Mouse (Mus musculus) forebrain, embryonic 16.5 days (tissue): ENCODE results near the gene Fbxl18. TPM values are rescaled to one million over a fixed set of nuclear protein-coding genes. Genes with fewer than 3 reads are reported as not detected.
A peak's percentile ranks its signal among the peaks of the same experiment; 100 is the strongest.

Source experiments
- ATAC-seq: fragments of 200-750 bp; cut with Nextera tagmentation; 2 replicates; pipeline ENCODE4 v1.8.0; 2017; ENCODE audit warnings: mild to moderate bottlenecking, moderate library complexity
- H3K27ac ChIP-seq: fragments of 300-500 bp; sonication (generic); 2 replicates; pipeline ENCODE4 v1.5.1; 2014; ENCODE audit warnings: low read length, control low read depth
- H3K27me3 ChIP-seq: fragments of 300-500 bp; sonication (generic); replicated peaks from 2 replicates; pipeline ENCODE4 v1.6.1; 2014; ENCODE audit warnings: low read length; ENCODE audit not compliant: control insufficient read depth, insufficient read depth
- H3K36me3 ChIP-seq: fragments of 300-500 bp; sonication (generic); 2 replicates; pipeline ENCODE4 v1.6.1; 2014; ENCODE audit not compliant: control insufficient read depth, insufficient read depth
- H3K4me1 ChIP-seq: fragments of 300-500 bp; sonication (generic); replicated peaks from 2 replicates; pipeline ENCODE4 v1.6.1; 2014; ENCODE audit warnings: low read length; ENCODE audit not compliant: control insufficient read depth, insufficient read depth
- H3K4me2 ChIP-seq: fragments of 300-500 bp; sonication (generic); 2 replicates; pipeline ENCODE4 v1.6.1; 2014; ENCODE audit warnings: mild to moderate bottlenecking, low read length, control low read depth
- H3K4me3 ChIP-seq: fragments of 300-500 bp; sonication (generic); replicated peaks from 2 replicates; pipeline ENCODE4 v1.5.1; 2014; ENCODE audit warnings: mild to moderate bottlenecking, low read length, control low read depth
- H3K9ac ChIP-seq: fragments of 300-500 bp; sonication (generic); replicated peaks from 2 replicates; pipeline ENCODE4 v1.6.1; 2014; ENCODE audit warnings: low read depth, low read length, control low read depth
- H3K9me3 ChIP-seq: fragments of 300-500 bp; sonication (generic); 2 replicates; pipeline ENCODE4 v1.6.1; 2016; ENCODE audit warnings: low read length; ENCODE audit not compliant: control insufficient read depth
- WGBS: fragments of 180-500 bp; shearing (Covaris S2); extraction: QIAGEN DNeasy Blood & Tissue Kit; methylation state at CpG from one replicate; pipeline ENCODE4 v1.1.7; 2014; 5-methylcytosine and 5-hydroxymethylcytosine counted together
- polyA plus RNA-seq: library from polyadenylated mRNA; unstranded; fragments of >200 nt; fragmentation: Nextera tagmentation; extraction: Ambion mirVana; gene quantifications from 2 replicates; pipeline ENCODE4 v1.2.1, GENCODE M21; 2015

Gene Fbxl18
- polyA plus RNA-seq, result 29.5 and 31.4 TPM in 2 replicates

- WGBS, result under 1% methylated on average over 40 of the region's 40 CpGs
Observed at GRCm38 (mm10) chr5:142894918-142895613, at the start of gene Fbxl18. TSS of gene Fbxl18 (minus strand) at chr5:142895421.

GRCm38 (mm10) chr5:142940393-142940792, 45.2 kb upstream of the Fbxl18 start:
- WGBS, result 78% methylated on average over 2 of the region's 2 CpGs
- no peak overlapping the region for H3K4me2 ChIP-seq
- no peaks in the 10 kb centered on the region; the same call in 1 of the 2 replicates for H3K4me1 ChIP-seq
- H3K27me3 ChIP-seq, result no peaks in the 10 kb centered on the region
- H3K4me3 ChIP-seq, result no peak overlapping the region
- no peak overlapping the region for H3K9ac ChIP-seq
- H3K27ac ChIP-seq, result no peak overlapping the region
- ATAC-seq, result no peak
- no peaks in the 10 kb centered on the region for H3K9me3 ChIP-seq
- no peaks in the 10 kb centered on the region for H3K36me3 ChIP-seq

More at GRCm38 (mm10) chr5:142894918-142895613, at the start of gene Fbxl18:
- peak; percentile 97 for ATAC-seq
- H3K27me3 ChIP-seq, result no peaks in the 10 kb centered on the region
- H3K9me3 ChIP-seq, result no peaks in the 10 kb centered on the region
- H3K4me1 ChIP-seq, result peaks cover 22% of the 10 kb centered on the region
- H3K36me3 ChIP-seq, result peaks cover 7% of the 10 kb centered on the region
- peak within 1 kb of the TSS; percentile 89 for H3K4me3 ChIP-seq
- peak within 1 kb of the TSS; percentile 78 for H3K4me2 ChIP-seq
- H3K9ac ChIP-seq, result peak within 1 kb of the TSS; percentile 90
- peak within 1 kb of the TSS; percentile 74 for H3K27ac ChIP-seq

GRCm38 (mm10) chr5:142937956-142938727, 42.9 kb upstream of the Fbxl18 start:
- no peak for ATAC-seq
- WGBS, result 38% methylated on average over 19 of the region's 19 CpGs
- Histone ChIP-seq H3K9me3 (no peaks in the 10 kb centered on the region), H3K4me1 (no peaks in the 10 kb centered on the region; the same call in 1 of the 2 replicates), H3K36me3 (no peaks in the 10 kb centered on the region), H3K27ac (no peak overlapping the region), H3K9ac (no peak overlapping the region), H3K4me3 (no peak overlapping the region), H3K4me2 (no peak overlapping the region), H3K27me3 (no peaks in the 10 kb centered on the region)

GRCm38 (mm10) chr5:142936336-142936719, 41.1 kb upstream of the Fbxl18 start:
- Histone ChIP-seq H3K4me3 (no peak overlapping the region), H3K4me2 (peak overlapping the region; percentile 37), H3K36me3 (no peaks in the 10 kb centered on the region), H3K9ac (peak overlapping the region; percentile 33; the same call in 1 of the 2 replicates), H3K27ac (no peak overlapping the region), H3K9me3 (no peaks in the 10 kb centered on the region), H3K27me3 (no peaks in the 10 kb centered on the region), H3K4me1 (no peaks in the 10 kb centered on the region; the same call in 1 of the 2 replicates)
- WGBS, result 5% methylated on average over 17 of the region's 17 CpGs
- peak; percentile 49 for ATAC-seq

GRCm38 (mm10) chr5:142935642-142936335, 40.6 kb upstream of the Fbxl18 start:
- Histone ChIP-seq H3K4me1 (no peaks in the 10 kb centered on the region; the same call in 1 of the 2 replicates), H3K36me3 (no peaks in the 10 kb centered on the region), H3K4me2 (peak overlapping the region; percentile 37), H3K9ac (peak overlapping the region; percentile 33; the same call in 1 of the 2 replicates), H3K4me3 (no peak overlapping the region), H3K27me3 (no peaks in the 10 kb centered on the region), H3K27ac (no peak overlapping the region), H3K9me3 (no peaks in the 10 kb centered on the region)
- peak; percentile 75 for ATAC-seq
- 16% methylated on average over 13 of the region's 13 CpGs for WGBS

- Histone ChIP-seq H3K4me2 (no peak overlapping the region), H3K9me3 (no peaks in the 10 kb centered on the region), H3K27me3 (0 out of 2 replicates have a peak, but pooled peaks cover 2% of the 10 kb centered on the region), H3K36me3 (no peaks in the 10 kb centered on the region), H3K9ac (no peak overlapping the region), H3K4me1 (peaks cover 7% of the 10 kb centered on the region), H3K4me3 (no peak overlapping the region), H3K27ac (no peak overlapping the region)
- ATAC-seq, result 0 out of 2 replicates have a peak, but pooled peaks have one; percentile 11
- 69% methylated on average over 8 of the region's 8 CpGs for WGBS
Observed at GRCm38 (mm10) chr5:142932731-142933130, 37.5 kb upstream of the Fbxl18 start.

- no peak overlapping the region for H3K27ac ChIP-seq
- ATAC-seq, result peak; percentile 49; the same call in 1 of the 2 replicates
- WGBS, result 28% methylated on average over 9 of the region's 9 CpGs
Observed at GRCm38 (mm10) chr5:142932084-142932685, 37.0 kb upstream of the Fbxl18 start.

GRCm38 (mm10) chr5:142931241-142931745, 36.1 kb upstream of the Fbxl18 start:
- ATAC-seq, result no peak
- Histone ChIP-seq H3K4me3 (no peak overlapping the region), H3K27ac (no peak overlapping the region), H3K9ac (no peak overlapping the region), H3K4me2 (no peak overlapping the region), H3K27me3 (0 out of 2 replicates have a peak, but pooled peaks cover 2% of the 10 kb centered on the region), H3K9me3 (no peaks in the 10 kb centered on the region), H3K36me3 (no peaks in the 10 kb centered on the region), H3K4me1 (peaks cover 7% of the 10 kb centered on the region)
- 88% methylated on average over 9 of the region's 9 CpGs for WGBS

More at GRCm38 (mm10) chr5:142932084-142932685, 37.0 kb upstream of the Fbxl18 start:
- H3K4me3 ChIP-seq, result no peak overlapping the region
- H3K27me3 ChIP-seq, result 0 out of 2 replicates have a peak, but pooled peaks cover 2% of the 10 kb centered on the region
- H3K36me3 ChIP-seq, result no peaks in the 10 kb centered on the region
- no peaks in the 10 kb centered on the region for H3K9me3 ChIP-seq
- peaks cover 7% of the 10 kb centered on the region for H3K4me1 ChIP-seq
- H3K4me2 ChIP-seq, result no peak overlapping the region
- H3K9ac ChIP-seq, result no peak overlapping the region
